Mouse (Mus musculus): ENCODE data around the gene Plpp3.
A peak's percentile ranks its signal among the peaks of the same experiment; 100 is the strongest.
"Not testable (repeated sequence)": the region's sequence is repeated elsewhere in the genome, so short reads cannot be mapped to it uniquely, and the experiment has no call there.

The Plpp3 gene

DNA sequence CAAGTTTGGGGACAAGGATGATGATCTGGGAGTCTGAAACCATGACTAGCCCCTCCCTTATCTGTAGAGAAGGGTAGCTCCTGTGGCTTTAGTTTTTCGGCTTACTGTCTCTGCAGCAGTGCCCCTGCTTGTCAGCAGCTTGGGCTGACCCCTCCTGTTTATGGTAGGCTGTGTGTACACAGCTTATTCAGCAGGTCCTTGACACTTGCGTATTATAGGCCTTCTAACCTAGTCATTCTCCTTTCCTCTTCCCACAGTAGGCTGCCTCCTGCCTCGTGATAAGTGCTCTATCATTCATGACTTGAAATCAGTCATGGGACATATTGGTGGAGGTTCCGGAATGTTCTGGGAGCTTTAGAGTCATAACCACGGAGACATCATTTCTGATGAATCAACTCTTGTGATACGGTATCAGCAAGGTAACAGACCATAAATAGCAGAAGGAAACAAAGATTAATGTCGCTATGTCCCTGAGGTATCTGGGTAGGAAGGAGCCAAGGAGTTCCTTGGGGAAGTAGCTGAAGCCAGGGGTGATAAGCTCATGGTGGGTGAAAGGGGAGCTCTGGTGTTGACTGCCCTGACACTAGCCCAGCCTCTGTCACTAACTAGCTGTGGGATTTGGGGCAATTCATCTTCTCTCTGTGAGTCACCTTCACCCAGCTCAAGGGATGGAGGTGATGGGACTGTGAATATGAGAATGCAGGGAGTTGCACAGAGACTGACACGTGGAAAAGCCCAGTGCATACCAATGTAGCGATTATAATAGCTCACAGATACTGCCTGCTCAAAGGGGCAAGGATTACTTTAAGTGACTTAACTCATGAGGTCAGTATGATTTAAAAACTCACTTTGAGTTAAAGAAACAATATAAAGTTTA is 104.0 kb downstream of the Plpp3 start:
- DNase-seq = no peak

DNA sequence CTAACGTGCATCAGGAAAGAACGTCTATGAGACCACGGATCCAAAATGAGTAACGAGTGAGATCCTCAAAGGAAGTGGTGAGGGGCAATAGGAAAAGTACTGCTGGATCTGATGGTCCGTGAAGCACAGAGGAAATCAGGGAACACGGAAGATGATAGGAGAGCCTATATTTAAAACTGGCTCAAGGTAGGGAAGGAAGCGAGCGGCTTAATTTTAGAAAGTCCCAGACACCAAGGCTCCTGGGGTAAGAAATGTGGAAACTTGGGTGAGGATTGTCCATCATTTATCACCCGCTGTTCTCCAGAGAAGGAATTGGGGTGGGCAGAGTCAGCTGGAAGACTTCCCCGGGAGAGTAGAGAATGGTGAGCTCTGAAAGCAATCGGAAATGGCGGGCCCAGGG is 105.2 kb downstream of the Plpp3 start:
- DNase-seq = peak; percentile 38

DNA sequence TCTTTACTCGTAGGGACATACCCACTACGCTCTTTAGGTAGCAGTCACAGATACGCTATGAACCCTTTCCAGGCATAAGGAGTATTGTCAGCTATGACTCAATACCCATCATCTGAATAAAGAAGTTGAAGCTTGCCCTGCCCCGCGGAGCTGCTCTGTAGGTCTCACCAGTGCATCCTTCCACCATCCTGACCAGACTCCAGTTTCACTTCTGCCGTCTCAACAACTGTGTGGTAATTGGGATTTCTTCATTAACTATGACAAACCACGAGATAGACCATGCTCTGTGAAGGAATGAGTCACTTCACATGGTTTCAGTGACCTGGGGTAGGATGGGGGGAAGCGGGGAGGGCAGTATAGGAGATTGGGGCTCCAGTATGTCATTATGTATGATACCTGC is 106.5 kb downstream of the Plpp3 start:
- DNase-seq = no peak

DNA sequence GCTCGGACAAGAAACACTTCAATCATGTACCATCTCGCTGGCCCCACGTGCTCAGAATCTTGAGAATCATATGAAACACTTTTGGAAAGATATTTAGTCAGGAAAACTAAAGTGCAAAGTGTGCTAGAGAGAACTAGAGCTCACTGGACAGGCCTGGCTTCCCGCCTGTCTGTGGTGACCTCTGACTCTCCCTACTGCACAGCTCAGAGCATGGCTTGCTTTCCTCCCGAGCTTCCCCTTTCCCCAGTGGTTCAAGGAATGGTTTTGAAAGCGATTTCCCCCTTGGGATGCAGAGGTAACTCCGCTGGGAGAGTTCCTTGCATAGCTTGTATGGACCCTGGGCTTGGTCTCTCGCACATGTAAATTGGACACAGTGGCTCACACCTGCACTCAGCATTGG is 107.9 kb downstream of the Plpp3 start:
- no peak for DNase-seq

DNA sequence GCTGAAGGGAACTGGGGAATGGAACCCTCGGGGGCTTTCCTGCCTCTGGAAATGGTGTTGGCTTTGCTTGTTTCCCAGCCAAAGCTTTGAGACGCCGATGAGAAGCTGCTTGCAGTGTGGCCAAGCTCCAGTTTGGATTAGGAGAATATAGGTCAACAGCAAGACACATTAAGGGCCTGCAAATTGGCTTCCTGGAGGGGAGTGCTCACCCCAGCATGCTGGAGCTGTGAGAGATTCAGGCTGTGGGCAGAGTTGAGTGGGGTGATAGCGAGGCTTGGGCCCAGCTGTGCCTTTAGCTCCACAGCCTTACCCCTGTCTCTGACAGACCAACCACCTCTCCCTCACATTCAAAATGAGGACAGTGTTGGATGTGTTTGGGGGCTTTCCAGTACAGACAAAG is 108.5 kb downstream of the Plpp3 start:
- DNase-seq = no peak

DNA sequence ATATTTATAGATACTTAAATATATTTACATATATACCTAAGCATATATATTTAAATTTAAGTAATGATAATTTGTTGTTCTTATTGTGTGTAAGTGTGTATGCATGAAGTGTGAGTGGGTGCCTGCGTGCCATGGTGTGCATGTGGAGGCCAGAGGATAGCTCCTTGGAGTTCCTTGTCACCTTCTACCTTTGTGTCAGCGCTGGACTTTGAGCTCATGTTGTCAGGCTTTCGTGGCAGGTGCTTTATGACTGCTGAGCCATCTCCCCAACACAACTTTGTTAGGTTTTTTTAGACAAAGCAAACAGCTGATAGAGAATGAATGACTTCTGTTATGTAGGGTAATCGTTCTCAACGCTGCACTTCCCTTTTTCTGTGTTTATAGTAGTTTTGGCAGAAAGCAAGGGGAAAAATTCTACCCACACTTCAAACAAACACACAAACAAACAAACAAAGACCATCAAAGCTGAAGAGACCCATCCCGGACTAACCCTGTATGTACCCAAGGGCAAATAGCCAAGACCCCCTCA is 111.1 kb downstream of the Plpp3 start:
- no peak for DNase-seq

DNA sequence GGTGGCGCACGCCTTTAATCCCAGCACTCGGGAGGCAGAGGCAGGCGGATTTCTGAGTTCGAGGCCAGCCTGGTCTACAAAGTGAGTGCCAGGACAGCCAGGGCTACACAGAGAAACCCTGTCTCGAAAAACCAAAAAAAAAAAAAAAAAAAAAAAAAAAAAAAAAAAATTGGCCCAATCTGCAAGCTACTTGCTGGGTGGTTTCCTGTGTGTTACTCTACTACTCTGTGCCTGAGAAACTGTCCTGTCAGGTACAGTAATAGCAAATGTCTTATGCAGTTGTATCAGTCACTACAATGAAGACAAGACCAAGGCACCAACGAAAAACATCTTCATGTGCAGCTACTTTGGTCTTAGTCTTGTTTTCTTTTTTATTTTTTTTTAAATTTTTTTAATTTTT is 112.3 kb downstream of the Plpp3 start:
- DNase-seq = not testable (repeated sequence)

DNA sequence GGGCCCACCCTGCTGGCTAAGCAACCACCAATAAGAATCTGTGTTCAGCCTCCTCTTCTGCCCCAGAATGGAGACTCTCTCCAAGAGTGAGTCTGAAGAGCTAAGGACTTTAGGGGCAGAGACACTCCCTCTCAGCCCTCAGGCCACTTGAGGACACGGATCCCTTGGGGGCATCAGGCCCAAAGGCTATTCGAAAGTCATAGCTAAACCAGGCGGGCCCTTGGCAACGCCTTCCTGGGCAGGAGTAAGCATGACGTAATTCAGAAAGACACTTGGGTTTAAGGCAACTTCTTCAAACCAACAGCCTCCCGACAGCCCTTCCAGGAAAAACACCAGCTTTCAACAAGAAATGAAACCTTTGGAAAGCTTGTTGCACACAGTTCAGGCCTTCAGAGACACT is 114.0 kb downstream of the Plpp3 start:
- no peak for DNase-seq

DNA sequence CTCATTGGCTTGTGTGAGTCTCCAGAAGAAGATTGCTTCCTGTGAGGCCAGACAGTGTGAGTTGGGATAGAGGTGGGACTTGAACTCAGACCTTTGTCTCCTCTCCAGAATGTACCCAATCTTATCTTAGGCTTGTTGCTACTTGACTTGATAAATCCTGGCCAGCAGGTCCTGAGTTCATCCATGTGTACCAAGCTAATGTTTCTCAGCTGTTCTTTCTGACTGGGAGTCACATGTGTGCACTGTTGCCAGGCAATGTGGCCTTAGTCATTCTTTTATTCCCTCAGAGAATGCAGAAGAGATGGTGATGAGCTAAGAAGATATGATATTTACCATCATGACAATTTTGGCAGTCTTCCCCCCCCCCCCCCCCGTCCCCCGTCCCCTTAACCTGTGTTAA is 115.9 kb downstream of the Plpp3 start:
- no peak for DNase-seq

DNA sequence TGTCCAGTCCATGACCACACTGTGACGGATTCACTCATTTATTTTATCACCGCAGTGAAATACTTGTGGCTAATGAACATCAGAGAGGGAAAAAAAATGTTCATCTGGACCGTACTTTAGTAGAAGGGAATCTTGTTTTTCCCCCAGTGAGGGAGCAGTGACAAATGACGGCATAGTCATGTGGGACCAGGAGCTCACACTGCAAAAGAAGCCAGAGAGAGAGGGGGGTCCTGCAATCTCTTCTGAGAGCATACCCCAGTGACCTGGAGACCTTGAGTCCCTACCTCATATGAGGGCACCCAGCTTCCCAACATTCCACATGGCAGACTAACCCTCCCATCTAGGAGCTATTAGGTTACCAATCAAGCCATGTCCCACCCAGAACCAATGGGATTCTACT is 116.3 kb downstream of the Plpp3 start:
- no peak for DNase-seq

DNA sequence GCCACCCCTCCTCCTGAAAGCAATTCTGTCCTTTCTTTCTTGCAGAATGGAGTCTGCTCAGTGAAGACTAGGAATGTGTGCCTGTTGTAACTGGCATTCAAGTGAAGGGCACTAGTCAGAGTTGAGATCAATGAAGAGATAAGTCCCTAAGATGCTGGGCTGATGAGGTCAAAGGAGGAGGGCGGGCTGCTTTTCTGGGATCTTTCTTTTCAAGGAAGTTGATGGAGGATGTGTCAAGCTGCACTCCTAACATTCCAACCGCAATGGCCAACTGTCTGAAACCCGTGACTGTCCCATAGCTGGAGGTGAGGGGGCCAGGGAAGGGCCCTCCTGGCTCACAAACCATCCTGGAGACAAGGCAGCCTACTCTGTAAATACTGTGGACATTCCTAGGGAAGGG is 118.5 kb downstream of the Plpp3 start:
- DNase-seq = no peak

DNA sequence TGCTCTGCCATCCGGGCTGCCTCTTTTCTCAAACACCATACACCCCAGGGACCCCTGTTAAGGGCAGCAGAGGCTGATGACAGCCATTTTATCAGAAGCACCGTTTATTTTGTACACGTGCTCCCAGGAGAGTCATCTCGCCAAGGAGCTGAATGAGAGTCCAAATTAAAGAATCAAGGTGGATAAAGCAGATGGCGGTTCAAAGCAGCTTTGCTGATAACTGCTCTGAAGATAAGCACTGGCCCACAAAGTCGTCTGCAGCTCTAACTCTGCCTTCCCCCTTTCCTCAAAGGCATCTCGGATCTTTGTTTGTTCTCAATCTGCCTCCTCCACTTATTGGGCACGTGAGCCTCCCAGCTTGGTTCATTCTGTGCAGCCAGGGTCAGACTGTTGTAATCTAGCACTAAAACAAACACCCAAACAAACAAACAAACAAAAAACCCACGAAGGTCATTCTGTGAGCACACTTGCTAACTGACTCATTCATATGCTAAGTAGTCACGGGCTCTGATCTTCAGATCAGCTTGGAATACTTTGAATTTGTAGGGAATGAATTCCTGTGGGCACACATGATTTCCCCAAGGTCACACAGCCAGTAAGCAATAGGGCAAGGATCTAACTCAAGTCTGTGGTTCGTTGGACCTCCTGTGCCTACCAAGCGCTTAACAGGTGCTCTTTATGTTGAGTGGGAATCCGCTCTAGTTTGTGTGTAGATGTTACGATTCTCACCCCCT is 119.1 kb downstream of the Plpp3 start:
- DNase-seq = no peak

DNA sequence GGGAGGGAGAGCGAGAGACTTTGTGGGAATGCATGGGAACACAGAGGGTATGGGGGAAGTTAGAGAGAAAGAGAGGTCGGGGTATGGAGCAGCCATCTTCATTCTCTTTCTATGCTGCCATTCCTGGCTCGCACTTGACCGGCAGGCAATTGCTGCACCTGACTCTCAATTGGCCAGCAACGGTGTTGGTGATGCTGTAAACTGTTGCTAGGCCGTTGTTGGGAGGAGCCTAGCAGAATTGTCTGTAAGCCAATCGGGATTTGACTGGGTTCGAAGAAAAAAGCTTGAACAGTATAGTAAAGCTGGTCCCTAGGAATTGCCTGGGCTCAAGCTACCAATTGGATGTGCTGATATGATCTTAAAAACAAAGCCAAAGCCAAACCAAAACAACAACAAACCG is 121.0 kb downstream of the Plpp3 start:
- DNase-seq = no peak

DNA sequence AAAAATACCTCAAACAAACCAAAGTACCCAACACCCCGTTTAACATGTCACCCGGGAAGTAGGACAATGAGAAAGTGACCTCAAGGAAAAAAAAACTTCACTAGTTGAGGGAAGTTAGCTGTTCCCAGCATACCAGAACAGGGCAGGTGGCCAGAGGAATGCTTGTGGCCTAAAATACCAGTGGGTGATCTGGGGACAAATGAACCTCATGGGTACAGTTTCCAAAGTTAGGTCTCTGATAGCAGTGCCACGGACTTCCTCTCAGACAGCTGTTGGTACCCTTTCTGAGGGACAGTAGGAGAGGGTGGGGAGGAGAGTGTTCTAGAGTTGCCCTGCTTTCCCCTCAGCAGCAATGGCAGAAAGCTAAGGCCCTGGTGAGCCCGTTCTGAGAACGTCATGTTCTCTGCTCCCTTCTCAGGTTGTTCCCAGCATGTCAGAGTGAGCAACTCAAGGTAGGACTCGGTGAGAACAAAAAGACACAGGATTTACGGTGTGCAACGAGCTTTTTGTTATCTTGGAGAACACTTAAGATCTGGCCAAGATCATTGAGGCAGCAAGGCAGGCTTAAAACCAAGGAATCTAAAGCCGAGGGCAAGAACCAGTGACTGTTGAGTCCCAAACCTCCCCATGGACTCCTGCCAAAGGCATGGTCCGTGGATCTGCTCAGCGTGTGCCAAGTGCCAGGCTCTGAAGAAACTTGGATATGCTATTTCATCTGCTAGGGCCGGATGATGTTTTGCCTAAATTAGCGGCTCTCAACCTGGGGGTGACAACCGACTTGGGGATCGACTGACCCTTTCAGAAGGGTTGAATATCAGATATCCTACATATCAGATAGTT is 121.6 kb downstream of the Plpp3 start:
- peak; percentile 70 for DNase-seq

DNA sequence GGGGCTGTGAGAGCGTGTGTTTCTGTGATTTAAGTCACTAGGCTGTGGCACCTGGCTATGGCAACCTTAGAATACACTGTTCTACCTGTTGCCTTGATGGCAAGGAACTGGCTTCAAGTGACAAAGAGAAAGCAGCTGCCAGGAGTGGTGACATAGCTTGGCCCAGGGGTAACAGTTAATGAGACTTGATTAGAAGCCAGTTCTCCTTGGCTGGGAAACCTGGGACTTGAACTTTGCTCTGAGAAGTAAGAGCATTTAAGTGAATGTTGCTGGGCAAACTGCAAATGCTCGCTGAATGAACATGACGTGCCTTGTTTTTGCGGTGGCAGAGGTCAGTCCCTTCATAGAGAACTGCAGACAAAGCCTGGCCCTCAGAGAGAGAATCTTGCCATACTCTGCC is 122.7 kb downstream of the Plpp3 start:
- DNase-seq = peak; percentile 78

DNA sequence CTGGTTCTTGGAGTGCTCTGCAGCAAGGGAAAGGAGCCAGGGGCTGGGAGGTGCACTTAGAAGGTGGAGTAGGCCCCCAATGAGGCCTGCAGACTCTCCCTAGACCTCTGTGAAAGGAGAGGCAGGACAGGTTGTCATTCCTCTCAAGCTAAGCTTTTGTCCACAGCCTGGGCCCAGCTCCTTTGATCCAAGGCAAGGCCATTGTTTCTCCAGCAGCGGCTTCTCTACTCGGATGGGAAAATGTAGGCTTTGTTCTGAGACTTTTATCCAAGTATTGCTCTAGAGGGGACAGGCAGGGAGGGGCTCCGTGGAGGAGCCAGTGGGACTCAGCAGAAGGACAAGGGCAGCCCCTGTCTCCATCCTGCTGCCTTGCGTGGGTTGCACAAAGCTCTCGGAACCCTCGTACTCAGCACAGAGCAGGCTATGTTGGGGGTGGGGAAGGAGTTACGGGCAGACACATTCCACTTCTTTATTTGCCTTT is 124.6 kb downstream of the Plpp3 start:
- DNase-seq = no peak
